Mouse (Mus musculus) liver, adult 2 months (tissue): ENCODE results near the gene Scml4. TPM values are rescaled to one million over a fixed set of nuclear protein-coding genes. Genes with fewer than 3 reads are reported as not detected.

Source experiments
- DNase-seq: peaks from one replicate; pipeline ENCODE4 v3.0.0-alpha.2; 2011; ENCODE audit warnings: low read depth, low spot score; ENCODE audit errors: extremely low read depth
- H3K27ac ChIP-seq: fragments of 200-500 bp; replicated peaks from 2 replicates; pipeline ENCODE4 v1.5.1; 2012; ENCODE audit warnings: low read depth, mild to moderate bottlenecking, control low read depth, inconsistent platforms, low read length; ENCODE audit not compliant: insufficient read depth
- H3K27me3 ChIP-seq: fragments of 200-500 bp; 2 replicates; pipeline ENCODE4 v1.6.1; 2012; ENCODE audit warnings: mild to moderate bottlenecking, moderate library complexity, low read length, inconsistent platforms; ENCODE audit not compliant: control insufficient read depth, insufficient read depth
- H3K36me3 ChIP-seq: fragments of 200-500 bp; 2 replicates; pipeline ENCODE4 v1.6.1; 2012; ENCODE audit warnings: low read length, inconsistent platforms; ENCODE audit not compliant: control insufficient read depth, insufficient read depth
- H3K4me1 ChIP-seq: fragments of 200-500 bp; 2 replicates; pipeline ENCODE4 v1.6.1; 2011; ENCODE audit warnings: low read length; ENCODE audit not compliant: control insufficient read depth, insufficient read depth
- H3K4me3 ChIP-seq: fragments of 200-500 bp; 2 replicates; pipeline ENCODE4 v1.5.1; 2011; ENCODE audit warnings: low read depth, mild to moderate bottlenecking, control low read depth, low read length, moderate library complexity; ENCODE audit not compliant: insufficient read depth
- H3K79me2 ChIP-seq: fragments of 200-500 bp; 2 replicates; pipeline ENCODE4 v1.6.1; 2012; ENCODE audit warnings: inconsistent platforms, mild to moderate bottlenecking, low read length, moderate library complexity; ENCODE audit not compliant: control insufficient read depth, insufficient read depth
- H3K9ac ChIP-seq: fragments of 200-500 bp; 2 replicates; pipeline ENCODE4 v1.6.1; 2012; ENCODE audit warnings: low read depth, mild to moderate bottlenecking, control low read depth, inconsistent platforms, low read length
- CTCF ChIP-seq: fragments of 200-500 bp; IDR thresholded peaks from 2 replicates; pipeline ENCODE4 v1.5.1; 2011; ENCODE audit warnings: low read depth, low read length, control low read depth
- POLR2A ChIP-seq: fragments of 200-500 bp; IDR thresholded peaks from 2 replicates; pipeline ENCODE4 v1.6.1; 2011; ENCODE audit warnings: low read length, control low read depth; ENCODE audit not compliant: insufficient read depth; ENCODE audit errors: extremely low read depth
- WGBS: fragments of 180-500 bp; shearing (Covaris S2); methylation state at CpG from one replicate; pipeline ENCODE4 v1.1.7; 2018; 5-methylcytosine and 5-hydroxymethylcytosine counted together
- polyA plus RNA-seq: library from polyadenylated mRNA; depleted of rRNA; stranded (reverse); fragments of >200 nt; gene quantifications from 2 replicates; pipeline ENCODE4 v1.2.3, GENCODE M21; 2012
- total RNA-seq: library from RNA; depleted of rRNA; stranded (reverse); fragments of >200 nt; gene quantifications from 2 replicates; pipeline ENCODE4 v1.2.3, GENCODE M21; 2014

The Scml4 gene
- total and polyA plus RNA-seq, 2 experiments, result 0.28 to 0.50 TPM

GRCm38 (mm10) chr10:42862806-42863205 lies 2.6 kb downstream of the Scml4 start:
- Histone ChIP-seq H3K79me2 (no peaks in the 10 kb centered on the region), H3K9ac (no peak overlapping the region), H3K27ac (no peak overlapping the region), H3K36me3 (no peaks in the 10 kb centered on the region), H3K4me3 (no peak overlapping the region; the same call in 1 of the 2 replicates), H3K27me3 (no peaks in the 10 kb centered on the region), H3K4me1 (peaks cover 5% of the 10 kb centered on the region; the same call in 1 of the 2 replicates)
- 30% methylated on average over 4 of the region's 4 CpGs for WGBS
- no peak for DNase-seq
- no peak for TF ChIP-seq POLR2A
- no peak for TF ChIP-seq CTCF

- 42% methylated on average over 31 of the region's 31 CpGs for WGBS
- no peaks in the 10 kb centered on the region for H3K27me3 ChIP-seq
- H3K36me3 ChIP-seq, result no peaks in the 10 kb centered on the region
- H3K4me3 ChIP-seq, result peak overlapping the region; percentile 10; the same call in 1 of the 2 replicates
- peaks cover 5% of the 10 kb centered on the region; the same call in 1 of the 2 replicates for H3K4me1 ChIP-seq
- H3K27ac ChIP-seq, result no peak overlapping the region
- DNase-seq, result no peak
- no peak overlapping the region for H3K9ac ChIP-seq
- H3K79me2 ChIP-seq, result no peaks in the 10 kb centered on the region
- no peak for TF ChIP-seq CTCF
- TF ChIP-seq POLR2A, result no peak
These were observed 3.6 kb downstream of the Scml4 start for GRCm38 (mm10) chr10:42863621-42864391.

- Histone ChIP-seq H3K4me1 (peaks cover 5% of the 10 kb centered on the region; the same call in 1 of the 2 replicates), H3K27me3 (no peaks in the 10 kb centered on the region), H3K79me2 (no peaks in the 10 kb centered on the region), H3K27ac (no peak overlapping the region), H3K9ac (no peak overlapping the region), H3K36me3 (no peaks in the 10 kb centered on the region), H3K4me3 (no peak overlapping the region)
- no peak for TF ChIP-seq CTCF
- TF ChIP-seq POLR2A, result no peak
- WGBS, result 89% methylated on average over 5 of the region's 5 CpGs
- no peak for DNase-seq
These were observed 4.5 kb downstream of the Scml4 start for GRCm38 (mm10) chr10:42864696-42865095.

- WGBS, result 87% methylated on average over 9 of the region's 9 CpGs
- H3K9ac ChIP-seq, result no peak overlapping the region
- TF ChIP-seq CTCF, result no peak
- TF ChIP-seq POLR2A, result no peak
- H3K79me2 ChIP-seq, result no peaks in the 10 kb centered on the region
- H3K36me3 ChIP-seq, result no peaks in the 10 kb centered on the region
- no peak for DNase-seq
- H3K4me1 ChIP-seq, result no peaks in the 10 kb centered on the region
- H3K4me3 ChIP-seq, result no peak overlapping the region
- H3K27ac ChIP-seq, result no peak overlapping the region
- no peaks in the 10 kb centered on the region for H3K27me3 ChIP-seq
These were observed 8.2 kb downstream of the Scml4 start for GRCm38 (mm10) chr10:42868416-42868815.

GRCm38 (mm10) chr10:42869467-42869866 lies 9.3 kb downstream of the Scml4 start:
- DNase-seq, result no peak
- TF ChIP-seq POLR2A, result no peak
- TF ChIP-seq CTCF, result no peak
- no peak overlapping the region for H3K9ac ChIP-seq
- no peaks in the 10 kb centered on the region for H3K79me2 ChIP-seq
- WGBS, result 71% methylated on average over 6 of the region's 6 CpGs
- no peaks in the 10 kb centered on the region for H3K27me3 ChIP-seq
- H3K4me3 ChIP-seq, result no peak overlapping the region
- no peaks in the 10 kb centered on the region for H3K4me1 ChIP-seq
- H3K36me3 ChIP-seq, result no peaks in the 10 kb centered on the region
- no peak overlapping the region for H3K27ac ChIP-seq
